Mouse (Mus musculus) bone marrow, adult 2 months (tissue): ENCODE measurements around the gene B3gnt2.

Experiments used
- CTCF ChIP-seq: fragments of 200-500 bp; IDR thresholded peaks from 2 replicates; pipeline ENCODE4 v1.5.1; 2011; ENCODE audit warnings: low read length, control low read depth; ENCODE audit not compliant: control insufficient read depth, insufficient read depth
- POLR2A ChIP-seq: fragments of 200-500 bp; IDR thresholded peaks from 2 replicates; pipeline ENCODE4 v1.6.1; 2011; ENCODE audit warnings: low read depth, mild to moderate bottlenecking, control low read depth, low read length, borderline replicate concordance; ENCODE audit not compliant: control insufficient read depth

GRCm38 (mm10) chr11:22902923-22903322 lies 42.2 kb upstream of the B3gnt2 start:
- TF ChIP-seq CTCF (no peak), POLR2A (no peak)
